Mouse (Mus musculus) Patski (cell line): ENCODE results near the gene Aqp9. TPM values are rescaled to one million over a fixed set of nuclear protein-coding genes. Genes with fewer than 3 reads are reported as not detected.
"Not testable (repeated sequence)": the region's sequence is repeated elsewhere in the genome, so short reads cannot be mapped to it uniquely, and the experiment has no call there.

ENCODE experiments used
- ATAC-seq: fragments of 100-300 bp; one replicate; pipeline ENCODE4 v1.8.0; 2021
- CTCF ChIA-PET: fragments of 350-600 bp; sonication (Branson Sonifier 250); formaldehyde crosslinking; loops from one replicate; lab custom pipeline; 2022; ENCODE audit warnings: inconsistent platforms; lab: Charles Lee
- POLR2A ChIA-PET: fragments of 350-600 bp; sonication (Branson Sonifier 250); formaldehyde crosslinking; loops from one replicate; lab custom pipeline; 2022; ENCODE audit warnings: antibody characterized with exemption, inconsistent platforms; lab: Charles Lee
- DNase-seq: peaks from one replicate; pipeline ENCODE4 v3.0.0-alpha.2; 2011; ENCODE audit warnings: low read depth, low spot score
- H3K27me3 ChIP-seq: fragments of 371-371 bp; one replicate; pipeline ENCODE4 v1.5.1; 2021
- CTCF ChIP-seq: fragments of 100-300 bp; IDR thresholded peaks from one replicate; pipeline ENCODE4 v1.5.1; 2021
- in situ Hi-C: fragments of 300-500 bp; cut with MboI; formaldehyde crosslinking; loops from 3 replicates; pipeline ENCODE4 v1.11.1; 2018; ENCODE audit warnings: low pct_unique_long_range_greater_than_20kb, mixed read lengths
- polyA plus RNA-seq: library from polyadenylated mRNA; unstranded; gene quantifications from one replicate; pipeline ENCODE4 v1.2.3, GENCODE M21; 2021

Aqp9 gene
- polyA plus RNA-seq, 1 experiment from 2014 or later: 0.30 TPM

DNA sequence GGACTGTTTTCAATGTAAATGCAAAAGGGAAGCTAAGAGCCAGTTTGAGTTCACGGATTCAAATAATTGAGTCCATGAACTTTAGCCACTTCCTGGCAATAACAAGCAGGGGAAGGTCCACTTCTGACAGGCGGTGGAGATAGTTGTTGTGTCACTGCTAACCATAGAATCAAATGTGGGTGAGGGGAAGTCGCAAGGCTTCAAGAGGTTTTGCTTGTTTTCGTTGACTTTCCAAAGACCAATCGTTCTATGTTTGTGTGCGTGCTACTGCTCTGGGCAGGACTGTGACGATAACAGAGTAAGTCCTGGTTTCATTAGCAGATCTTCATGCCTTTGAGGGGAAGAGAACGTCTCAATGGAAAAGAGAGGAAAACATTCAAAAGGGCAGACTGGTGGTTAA lies 28.3 kb downstream of the Aqp9 start:
- in situ Hi-C loops: no loop called here
- POLR2A ChIA-PET: interaction anchor here (1.5 kb wide), 1 partner anchor 40 kb away, joined by 3 read pairs; no protein-coding TSS in a partner anchor

GRCm38 (mm10) chr9:71138936-71139335 lies 29.5 kb downstream of the Aqp9 start:
- H3K27me3 ChIP-seq: peaks cover 11% of the 10 kb centered on the region
- POLR2A ChIA-PET: no interaction called here
- in situ Hi-C loops: loop anchor here (10.0 kb wide), 1 partner anchor 46 kb away; no protein-coding TSS in a partner anchor
- DNase-seq (no peak), ATAC-seq (no peak)
- TF ChIP-seq CTCF: no peak
- CTCF ChIA-PET: interaction anchor here (2.3 kb wide), 1 partner anchor 12 kb away, joined by 8 read pairs; no protein-coding TSS in a partner anchor

More for the DNA sequence above, 28.3 kb downstream of the Aqp9 start:
- DNase-seq: no peak
- CTCF ChIA-PET: no interaction called here
- H3K27me3 ChIP-seq: peaks cover 4% of the 10 kb centered on the region
- no peak for ATAC-seq
- no peak for TF ChIP-seq CTCF

GRCm38 (mm10) chr9:71137267-71137945 lies 31.1 kb downstream of the Aqp9 start:
- peaks cover 14% of the 10 kb centered on the region for H3K27me3 ChIP-seq
- CTCF ChIA-PET: interaction anchor here (2.3 kb wide), 1 partner anchor 10 kb away, joined by 8 read pairs; no protein-coding TSS in a partner anchor
- DNase-seq (no peak), ATAC-seq (no peak)
- no peak for TF ChIP-seq CTCF
- in situ Hi-C loops: loop anchor here (10.0 kb wide), 1 partner anchor 47 kb away; no protein-coding TSS in a partner anchor
- POLR2A ChIA-PET: no interaction called here

GRCm38 (mm10) chr9:71135073-71135472 lies 33.4 kb downstream of the Aqp9 start:
- in situ Hi-C loops: loop anchor here (10.0 kb wide), 1 partner anchor 50 kb away; no protein-coding TSS in a partner anchor
- ATAC-seq (no peak), DNase-seq (no peak)
- no peak for TF ChIP-seq CTCF
- peaks cover 23% of the 10 kb centered on the region for H3K27me3 ChIP-seq
- ChIA-PET POLR2A (no interaction called here), CTCF (interaction anchor here (3.1 kb wide), 1 partner anchor 53 kb away, joined by 17 read pairs; no protein-coding TSS in a partner anchor)

DNA sequence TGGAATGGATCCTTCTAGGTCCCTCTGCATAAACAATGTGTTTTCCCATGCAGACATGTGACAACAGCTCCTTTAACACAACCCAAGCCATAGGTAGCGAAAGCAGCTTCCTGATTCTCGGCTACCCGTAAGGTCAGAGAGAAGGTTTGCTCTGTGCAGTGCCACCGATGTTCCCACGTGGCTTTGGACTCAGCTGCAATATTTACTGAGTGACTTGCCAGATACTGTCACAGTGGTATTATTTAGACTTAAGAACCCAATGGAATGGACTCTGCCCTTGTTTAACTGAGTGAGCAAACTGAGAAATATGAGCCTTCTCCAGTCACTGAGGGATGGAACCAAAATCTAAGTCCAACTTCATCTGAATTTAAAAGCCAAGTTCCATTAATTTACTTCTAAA lies 35.3 kb downstream of the Aqp9 start:
- ATAC-seq (no peak), DNase-seq (no peak)
- in situ Hi-C loops: loop anchor here (10.0 kb wide), 1 partner anchor 52 kb away; no protein-coding TSS in a partner anchor
- no peak for TF ChIP-seq CTCF
- CTCF ChIA-PET: interaction anchor here (3.1 kb wide), 1 partner anchor 55 kb away, joined by 17 read pairs; no protein-coding TSS in a partner anchor
- H3K27me3 ChIP-seq: peaks cover 23% of the 10 kb centered on the region
- POLR2A ChIA-PET: no interaction called here

GRCm38 (mm10) chr9:71131822-71132221 lies 36.7 kb downstream of the Aqp9 start:
- TF ChIP-seq CTCF: no peak
- ChIA-PET POLR2A (no interaction called here), CTCF (interaction anchor here (7.9 kb wide), 1 partner anchor 57 kb away, joined by 66 read pairs; no protein-coding TSS in a partner anchor)
- ATAC-seq (no peak), DNase-seq (no peak)
- in situ Hi-C loops: loop anchor here (10.0 kb wide), 1 partner anchor 53 kb away; no protein-coding TSS in a partner anchor
- H3K27me3 ChIP-seq: peaks cover 19% of the 10 kb centered on the region

GRCm38 (mm10) chr9:71128911-71129310 lies 39.6 kb downstream of the Aqp9 start:
- no peak for ATAC-seq
- ChIA-PET CTCF (interaction anchor here (0.7 to 7.9 kb wide), 6 partner anchors 14 to 60 kb away, joined by 3 to 66 read pairs (median 3); no protein-coding TSS in a partner anchor), POLR2A (interaction anchor here (0.6 kb wide), 1 partner anchor 488 kb away, joined by 5 read pairs; no protein-coding TSS in a partner anchor)
- DNase-seq: peak; percentile 24
- peak; percentile 74 for TF ChIP-seq CTCF
- in situ Hi-C loops: loop anchor here (10.0 kb wide), 1 partner anchor 326 kb away; no protein-coding TSS in a partner anchor
- H3K27me3 ChIP-seq: peaks cover 12% of the 10 kb centered on the region

GRCm38 (mm10) chr9:71126205-71126604 lies 42.3 kb downstream of the Aqp9 start:
- CTCF ChIA-PET: interaction anchor here (1.1 to 7.9 kb wide), 9 partner anchors 12 to 80 kb away, joined by 3 to 66 read pairs (median 5); no protein-coding TSS in a partner anchor
- POLR2A ChIA-PET: no interaction called here
- in situ Hi-C loops: loop anchor here (10.0 kb wide), 1 partner anchor 329 kb away; no protein-coding TSS in a partner anchor
- TF ChIP-seq CTCF: peak; percentile 74
- peak; percentile 4 for DNase-seq
- no peak for ATAC-seq
- peaks cover 2% of the 10 kb centered on the region for H3K27me3 ChIP-seq

DNA sequence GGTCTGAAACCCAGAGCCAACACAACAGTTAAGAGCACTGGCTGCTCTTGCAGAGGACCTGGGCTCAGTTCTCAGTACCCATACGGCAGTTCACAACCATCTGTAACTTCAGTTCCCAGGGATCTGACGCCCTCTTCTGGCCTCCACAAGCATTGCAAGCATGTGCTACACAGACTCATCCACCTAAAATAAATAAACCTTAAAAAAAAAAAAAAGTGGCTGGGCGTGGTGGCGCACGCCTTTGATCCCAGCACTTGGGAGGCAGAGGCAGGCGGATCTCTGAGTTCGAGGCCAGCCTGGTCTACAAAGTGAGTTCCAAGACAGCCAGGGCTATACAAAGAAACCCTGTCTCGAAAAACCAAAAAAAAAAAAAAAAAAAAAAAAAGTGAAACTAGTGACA lies 45.4 kb downstream of the Aqp9 start:
- ATAC-seq, CTCF ChIA-PET, POLR2A ChIA-PET, H3K27me3 ChIP-seq, DNase-seq: not testable (repeated sequence)
- in situ Hi-C loops: loop anchor here (10.0 kb wide), 1 partner anchor 332 kb away; no protein-coding TSS in a partner anchor
- TF ChIP-seq CTCF: peak; percentile 19

DNA sequence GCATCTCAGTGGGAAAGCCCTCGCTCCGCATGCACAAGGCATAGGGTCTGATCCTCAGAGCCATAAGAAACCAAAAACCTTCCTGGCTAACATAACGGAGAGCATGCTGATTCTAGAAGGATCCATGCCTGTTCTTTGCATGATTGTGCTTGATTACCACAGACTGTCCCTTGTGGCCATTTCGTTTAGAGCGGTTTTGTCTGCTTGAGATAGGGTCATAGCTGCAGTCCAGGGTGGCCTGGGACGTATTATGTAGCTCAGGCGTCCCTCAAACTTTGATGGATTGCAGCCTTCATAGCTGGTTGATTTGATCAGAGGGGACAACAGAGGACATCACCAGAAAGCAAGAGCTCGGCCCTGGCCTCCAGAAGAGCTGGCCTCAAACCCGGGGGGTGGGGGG lies 47.6 kb downstream of the Aqp9 start:
- ATAC-seq (no peak), DNase-seq (no peak)
- no peaks in the 10 kb centered on the region for H3K27me3 ChIP-seq
- no peak for TF ChIP-seq CTCF
- in situ Hi-C loops: loop anchor here (10.0 kb wide), 1 partner anchor 334 kb away; no protein-coding TSS in a partner anchor
- POLR2A ChIA-PET: no interaction called here
- CTCF ChIA-PET: no interaction called here
